Mouse (Mus musculus): ENCODE measurements around the gene Lgr4. TPM values are rescaled to one million over a fixed set of nuclear protein-coding genes. Genes with fewer than 3 reads are reported as not detected.

Gene Lgr4
- polyA plus RNA-seq (2017; shearing (Covaris generic)): not detected

GRCm38 (mm10) chr2:109917496-109918413, at the start of gene Lgr4:
Gene Lgr4, plus strand, starts transcription at chr2:109917647.

GRCm38 (mm10) chr2:109890597-109890996, 26.9 kb upstream of the Lgr4 start, which contains the start of gene Lin7c:
Gene Lin7c, plus strand, starts transcription at chr2:109890853.

GRCm38 (mm10) chr2:110017616-110018505, 100.4 kb downstream of the Lgr4 start, which contains the start of gene Ccdc34:
Gene Ccdc34, plus strand, starts transcription at chr2:110017817.

Other genes starting within 250 kb of the Lgr4 start
- gene Bdnf, start 242.9 kb upstream of the Lgr4 start, polyA plus RNA-seq (2017; shearing (Covaris generic)): not detected
- 60.8 TPM for gene Lin7c, start 26.8 kb upstream of the Lgr4 start, polyA plus RNA-seq (2017; shearing (Covaris generic))
- 6.2 TPM for gene Ccdc34, start 100.2 kb downstream of the Lgr4 start, polyA plus RNA-seq (2017; shearing (Covaris generic))